Mouse (Mus musculus) kidney, postnatal 36 days (tissue): ENCODE measurements at regions not wholly inside any gene's neighbourhood (a gene's known extent, or its start where the extent isn't known, plus 50 kb on each side); places are given as distances from the start of the nearest gene placed in this dataset.
"Not testable (repeated sequence)": the region's sequence is repeated elsewhere in the genome, so short reads cannot be mapped to it uniquely, and the experiment has no call there.

Experiments used
- DNase-seq, 2 experiments: peaks; one replicate each; pipeline ENCODE4 v3.0.0; 2021 to 2022; ENCODE audit warnings: mixed read lengths in 2 of 2

DNA sequence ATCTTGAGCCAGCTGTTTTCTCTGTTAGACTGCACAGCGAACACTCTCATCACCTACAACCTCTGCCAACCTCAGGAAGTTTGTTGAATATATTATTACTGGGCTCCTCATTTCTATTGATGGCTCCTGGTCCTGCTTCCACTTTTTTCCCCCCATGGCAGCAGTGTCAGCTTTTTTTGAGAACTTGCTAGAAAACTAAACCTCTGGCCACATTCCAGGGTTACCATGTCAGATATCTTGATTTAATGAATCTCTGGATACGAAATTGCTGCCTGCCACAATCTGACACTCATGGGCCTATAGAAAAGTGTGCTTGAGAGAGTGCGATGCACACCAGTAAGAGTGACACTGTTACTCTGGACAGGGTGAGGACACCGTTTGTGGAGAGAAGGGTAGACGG, 170.6 kb upstream of the Slc25a13 start:
- no peak for DNase-seq

DNA sequence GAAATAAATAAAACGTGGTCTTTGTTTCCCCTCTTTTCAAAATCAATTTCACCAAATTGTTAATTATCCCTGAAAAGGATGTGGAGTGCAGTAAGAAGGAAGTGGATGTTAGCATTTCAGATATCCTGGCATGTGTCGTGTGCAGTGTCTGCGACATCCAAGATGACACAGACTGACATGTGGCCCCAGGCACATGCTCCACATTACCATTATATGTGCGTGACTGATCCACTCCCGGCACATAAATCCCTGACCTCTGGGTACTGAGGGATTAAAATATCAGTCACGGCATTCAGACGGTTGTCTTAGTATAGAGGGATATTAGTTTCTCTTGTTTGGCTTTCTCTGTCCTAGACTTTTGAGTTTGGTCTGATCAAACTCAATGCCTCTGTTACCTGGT, 168.0 kb upstream of the Slc25a13 start:
- DNase-seq: no peak

DNA sequence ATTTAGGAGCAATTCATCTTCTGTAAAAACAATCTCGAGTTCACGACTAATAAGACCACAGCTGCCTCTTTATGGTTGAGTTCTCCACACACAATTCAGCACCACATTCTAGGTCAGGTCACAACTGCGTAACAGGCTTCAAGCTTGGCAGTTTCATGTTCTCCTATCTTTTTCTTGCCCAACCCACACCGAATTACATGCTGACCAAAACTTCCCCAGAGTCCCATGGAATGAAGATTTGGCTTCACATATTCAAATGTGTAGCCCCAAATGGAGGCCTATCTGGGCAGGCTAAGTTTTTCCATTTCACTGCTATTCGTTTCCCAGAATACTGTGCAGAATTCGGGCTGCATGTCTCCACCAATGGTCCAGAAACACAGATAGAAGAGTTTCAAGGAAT, 167.5 kb upstream of the Slc25a13 start:
- DNase-seq: no peak

DNA sequence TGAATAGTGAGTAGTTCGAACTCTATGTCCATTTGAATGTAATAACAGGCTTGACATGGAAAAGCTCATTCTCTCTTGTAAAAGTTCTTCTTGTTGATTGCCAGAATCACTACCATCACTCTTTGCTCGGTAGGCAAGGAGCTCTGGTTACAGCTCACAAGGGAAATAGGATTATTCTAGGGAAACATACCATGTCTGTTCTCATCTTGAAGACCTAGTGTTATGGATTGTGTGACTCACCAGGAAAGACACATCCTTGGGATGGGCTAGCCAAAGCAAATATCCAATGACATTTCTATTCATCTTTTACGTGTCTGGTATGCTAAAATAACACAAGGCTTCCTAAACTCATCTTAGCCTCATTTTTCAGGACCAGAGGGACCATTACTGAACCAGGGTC, 155.4 kb upstream of the Slc25a13 start:
- DNase-seq: no peak

DNA sequence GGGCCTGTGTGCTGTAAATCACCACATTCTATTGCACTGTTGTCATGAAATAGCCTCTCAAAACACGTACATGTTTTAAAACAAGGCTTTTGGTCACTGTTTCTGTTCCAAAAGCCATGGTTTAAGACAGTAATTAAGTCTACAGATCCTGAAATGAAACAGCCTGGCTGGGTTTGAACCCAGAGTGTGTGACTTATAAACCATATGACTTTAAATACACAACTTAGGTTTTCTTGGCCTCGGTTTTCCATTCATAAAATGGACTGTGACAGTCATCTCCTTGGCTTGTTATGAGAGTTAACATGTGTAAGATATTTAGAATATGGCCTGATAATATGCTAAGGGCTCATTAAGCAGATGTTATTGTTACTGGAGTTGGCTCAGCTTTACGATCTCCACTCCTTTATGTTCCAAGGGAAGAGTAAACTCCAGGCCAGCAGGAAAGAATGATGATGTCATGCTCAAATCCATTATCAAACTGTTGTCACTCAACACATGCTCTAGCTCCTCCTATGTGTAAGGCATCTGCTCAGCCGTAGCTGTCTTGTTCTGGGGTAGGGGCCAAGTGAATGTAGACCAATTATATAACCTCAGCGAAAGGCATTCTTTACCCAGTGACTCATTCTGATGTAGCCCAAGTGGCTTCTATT, 154.6 kb upstream of the Slc25a13 start:
- no peak for DNase-seq

DNA sequence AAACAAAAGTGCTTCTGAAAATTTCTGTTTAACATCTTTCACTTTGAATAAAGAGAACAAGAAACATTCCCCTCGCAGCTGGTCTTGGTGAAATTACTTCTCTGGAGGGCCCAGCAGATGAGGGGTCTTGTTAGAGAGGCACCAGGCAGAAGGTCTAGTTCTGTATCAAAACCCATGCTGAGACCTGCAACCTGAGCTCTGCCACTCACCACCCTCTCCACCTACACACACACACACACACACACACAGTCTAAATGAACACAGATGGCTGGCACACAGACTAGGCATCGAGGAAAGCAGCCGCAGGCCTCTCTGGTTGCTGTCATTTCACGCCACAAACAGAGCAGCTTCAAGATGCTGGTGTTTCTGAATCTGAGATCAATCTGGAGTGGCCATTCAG, 147.1 kb upstream of the Slc25a13 start:
- no peak for DNase-seq

DNA sequence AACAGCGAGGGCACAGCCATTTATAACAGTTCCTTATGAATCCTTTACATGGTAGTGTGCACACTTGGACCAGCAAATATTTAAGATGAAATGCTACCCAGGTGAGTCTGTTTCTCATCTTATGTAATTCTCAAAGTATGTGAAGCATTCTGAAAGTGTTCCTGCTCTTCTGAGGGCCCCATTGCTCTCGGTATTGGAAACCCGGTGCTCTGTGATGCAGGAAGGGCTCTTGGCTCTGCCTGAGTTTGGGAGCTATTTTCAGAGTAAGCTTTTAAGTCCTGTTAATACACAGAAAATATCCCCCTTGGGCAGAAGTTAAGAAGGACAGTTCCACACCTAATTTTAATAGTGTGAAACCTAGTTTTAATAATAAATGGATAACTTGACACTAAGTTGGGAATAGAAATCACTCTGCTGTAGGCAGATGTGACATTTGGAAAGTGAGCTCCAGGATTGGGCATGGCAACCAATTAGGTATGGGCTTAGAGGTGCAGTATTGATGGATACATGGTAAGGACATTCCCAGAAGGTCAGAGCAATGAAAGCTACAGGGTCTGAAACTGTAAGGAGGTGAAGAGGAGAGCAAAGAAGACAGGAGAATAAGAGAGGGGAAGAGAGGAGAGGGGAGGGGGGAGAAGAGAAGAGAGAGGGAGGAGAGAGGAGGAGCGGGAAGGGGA, 145.8 kb upstream of the Slc25a13 start:
- no peak for DNase-seq

DNA sequence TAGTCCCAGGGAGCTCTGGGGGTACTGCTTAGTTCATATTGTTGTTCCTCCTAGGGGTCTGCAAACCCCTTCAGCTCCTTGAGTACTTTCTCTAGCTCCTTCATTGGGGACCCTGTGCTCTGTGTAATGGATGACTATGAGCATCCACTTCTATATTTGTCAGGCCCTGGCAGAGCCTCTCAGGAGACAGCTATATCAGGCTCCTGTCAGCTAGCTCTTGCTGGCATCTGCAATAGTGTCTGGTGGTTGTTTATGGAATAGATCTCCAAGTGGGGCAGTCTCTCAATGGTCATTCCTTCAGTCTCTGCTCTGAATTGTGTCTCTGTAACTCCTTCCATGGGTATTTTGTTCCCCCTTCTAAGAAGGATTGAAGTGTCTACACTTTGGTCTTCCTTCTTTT, 144.2 kb upstream of the Slc25a13 start:
- DNase-seq: not testable (repeated sequence)

DNA sequence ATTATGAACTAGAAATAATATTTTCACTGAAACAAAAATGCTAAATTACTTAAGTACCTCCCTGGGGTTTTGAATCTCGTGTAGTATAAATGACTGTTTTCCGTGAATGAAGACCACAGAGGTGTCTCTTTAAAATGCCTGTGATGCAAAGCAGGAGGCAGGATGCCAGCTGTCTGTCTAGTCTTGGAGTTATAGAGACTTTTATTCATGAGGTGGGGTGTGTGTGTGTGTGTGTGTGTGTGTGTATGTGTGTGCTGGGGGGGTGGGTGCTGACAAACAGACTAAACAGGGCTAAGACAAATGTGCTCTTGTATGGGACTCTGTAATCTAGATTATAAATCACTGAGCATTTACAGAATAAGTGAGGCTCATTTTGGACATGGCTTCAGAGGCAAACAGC, 140.5 kb upstream of the Slc25a13 start:
- no peak for DNase-seq

DNA sequence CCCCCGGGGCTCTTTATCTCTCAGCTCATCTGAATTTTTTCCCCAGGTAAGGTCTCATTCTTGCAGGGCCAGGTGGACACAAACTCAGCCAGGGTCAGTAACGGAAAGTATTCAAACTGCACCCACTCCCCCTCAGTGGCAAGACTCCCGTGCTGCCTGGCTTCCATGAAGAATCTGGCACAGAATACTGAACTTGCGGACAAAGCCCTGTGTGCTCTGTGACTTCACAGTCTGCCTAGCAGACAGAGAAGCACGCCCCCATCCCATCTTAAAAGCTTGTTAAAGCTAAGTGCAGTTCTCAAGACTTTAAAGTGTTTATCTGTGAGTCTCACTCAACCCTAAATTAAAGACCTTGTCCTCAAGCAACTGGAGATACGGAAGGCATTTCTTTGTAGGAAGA, 140.0 kb upstream of the Slc25a13 start:
- no peak for DNase-seq

DNA sequence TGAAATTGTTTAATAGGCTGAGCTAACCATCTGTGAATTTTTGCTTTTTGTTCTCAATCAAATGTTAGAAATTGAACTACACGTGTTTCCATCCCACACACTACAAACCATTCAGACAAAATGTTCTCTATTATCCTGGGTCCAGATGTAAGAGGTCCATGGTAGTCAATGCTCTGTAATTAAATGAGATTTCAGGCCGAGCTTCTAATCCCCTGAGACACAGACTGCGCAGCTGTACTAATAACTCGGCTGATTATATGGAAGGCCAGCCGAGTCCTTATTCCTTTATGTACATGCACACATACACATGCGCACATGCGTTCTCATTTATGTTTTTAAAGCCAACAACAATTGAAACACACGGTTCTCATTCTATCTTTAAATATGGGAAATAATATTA, 118.3 kb upstream of the Slc25a13 start:
- DNase-seq: no peak

DNA sequence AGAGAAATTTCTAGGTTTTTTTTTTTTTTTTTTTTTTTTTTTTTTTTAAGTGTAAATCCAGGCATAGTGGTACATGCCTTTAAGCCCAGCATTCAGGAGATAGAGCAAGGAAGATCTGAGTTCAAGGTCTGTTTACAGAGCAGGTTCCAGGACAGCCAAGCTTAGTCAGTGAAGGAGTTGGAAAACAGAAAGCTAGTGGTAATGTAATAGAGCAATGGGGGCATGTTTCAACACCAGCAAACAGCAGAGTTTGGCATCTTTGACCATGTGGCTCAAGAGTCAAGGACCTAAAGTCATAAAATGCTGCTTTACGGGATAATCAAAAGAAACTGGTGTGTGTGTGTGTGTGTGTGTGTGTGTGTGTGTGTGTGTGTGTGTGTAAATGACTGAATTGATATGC, 113.3 kb upstream of the Slc25a13 start:
- DNase-seq: no peak

DNA sequence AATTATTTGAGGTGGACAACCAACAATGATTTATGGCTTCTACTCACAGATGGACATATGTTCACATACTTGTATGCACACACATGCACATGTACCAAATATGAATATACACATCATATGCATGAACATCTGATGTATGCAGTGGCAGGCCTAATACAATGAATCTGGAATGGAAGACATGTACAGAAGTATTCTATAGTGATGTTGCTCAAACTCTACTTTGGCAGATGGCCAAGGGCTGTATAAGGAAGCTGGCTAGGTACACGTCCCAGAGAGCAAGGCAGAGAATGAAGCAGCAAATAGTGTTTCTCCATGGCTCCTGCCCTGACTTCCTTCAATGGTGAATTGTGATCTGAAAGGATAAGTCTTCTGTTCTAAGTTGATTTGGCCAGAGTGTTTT, 108.5 kb upstream of the Slc25a13 start:
- DNase-seq: no peak

DNA sequence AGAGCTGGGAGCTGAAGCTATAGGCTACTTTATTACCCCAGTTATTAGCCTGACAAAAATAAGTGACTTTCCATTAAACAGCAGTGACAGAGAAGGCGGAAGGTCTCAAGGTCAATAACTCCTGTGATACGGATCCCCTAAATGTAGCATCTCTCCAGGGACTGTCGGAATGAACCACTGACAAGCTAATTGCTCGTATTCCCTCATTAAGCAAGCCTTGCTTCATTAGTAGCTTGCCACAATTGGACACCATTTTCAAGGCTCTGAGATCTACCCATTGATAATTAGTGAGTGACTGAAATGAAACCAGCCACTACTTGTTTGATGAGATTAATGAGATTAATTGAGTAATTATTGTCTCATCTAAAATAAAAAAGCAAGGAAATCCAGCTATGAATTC, 99.8 kb upstream of the Slc25a13 start:
- DNase-seq: no peak

DNA sequence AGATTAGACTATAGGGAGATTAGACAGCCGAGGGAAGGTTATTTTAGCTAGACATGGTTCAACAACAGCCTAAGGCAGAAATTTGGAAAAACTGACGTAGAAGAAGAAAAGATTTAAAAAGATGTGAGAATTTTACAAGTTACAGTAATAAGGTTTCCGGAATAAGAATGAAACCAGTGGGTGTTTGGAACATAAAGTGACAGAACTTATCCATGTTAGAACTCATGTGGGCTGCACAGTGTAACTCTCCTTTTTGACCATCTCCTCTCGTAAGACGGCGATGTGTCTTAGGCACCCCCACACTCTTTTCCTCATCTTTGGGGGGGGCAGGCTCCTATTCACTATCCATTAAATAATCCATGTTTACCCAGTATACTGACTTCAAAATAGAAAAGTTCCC, 96.2 kb upstream of the Slc25a13 start:
- DNase-seq: no peak

DNA sequence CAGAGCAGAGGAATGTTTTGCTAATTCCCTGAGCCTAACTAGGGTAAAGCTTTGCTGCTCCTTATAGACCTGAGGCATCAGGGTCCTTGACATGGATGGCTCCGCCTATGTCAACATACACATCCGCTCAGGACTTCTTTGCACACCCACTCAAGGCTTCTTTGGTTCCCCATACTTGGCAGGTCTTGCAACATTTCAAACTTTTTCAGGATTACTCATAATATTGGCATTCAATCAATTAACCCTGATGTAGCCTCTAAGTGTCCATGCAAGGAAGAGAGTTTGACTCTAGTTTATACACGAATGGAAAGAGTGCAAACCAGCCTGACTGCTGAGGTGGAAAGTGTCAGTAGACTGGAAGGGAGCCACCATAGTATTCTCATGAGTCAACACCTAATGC, 93.2 kb upstream of the Slc25a13 start:
- DNase-seq: no peak

DNA sequence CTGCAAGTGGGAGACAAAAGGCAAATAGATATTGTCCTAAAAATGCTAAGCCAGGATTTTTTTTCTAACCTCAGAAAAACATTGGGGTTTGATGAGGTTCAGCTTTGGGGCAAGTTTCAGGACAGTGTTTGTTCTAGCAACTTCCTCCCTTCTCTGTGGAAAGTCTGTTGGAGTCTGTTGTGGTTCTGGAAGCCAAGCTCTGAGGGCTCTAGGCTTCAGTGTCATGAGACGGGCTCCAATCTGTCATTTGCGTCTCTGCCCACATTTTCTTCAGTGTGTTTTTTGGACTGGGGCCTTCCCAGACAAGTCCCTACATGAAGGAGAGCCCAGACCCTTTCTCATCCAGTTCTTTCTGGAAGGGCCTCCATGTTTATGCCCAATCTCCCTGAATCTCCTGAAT, 90.6 kb upstream of the Slc25a13 start:
- DNase-seq: no peak

DNA sequence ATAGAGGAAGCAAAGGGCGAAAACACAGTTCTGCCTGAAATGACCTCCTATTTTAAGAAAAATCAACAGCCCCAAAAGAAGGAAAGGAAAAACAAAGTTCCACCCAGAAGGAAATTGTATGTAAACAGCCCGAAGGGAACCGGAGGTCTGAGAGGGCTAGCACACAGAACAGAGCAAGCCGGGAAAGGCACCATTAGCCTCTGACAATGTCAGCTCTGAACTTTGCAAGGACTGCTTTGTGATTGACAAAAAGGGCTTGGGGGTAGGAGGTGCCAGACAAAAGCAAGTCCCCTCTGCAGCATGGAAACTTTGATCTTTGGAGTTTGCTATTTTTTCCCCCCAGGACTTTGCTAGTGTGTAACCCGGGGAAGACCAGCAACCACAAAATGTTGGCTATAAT, 86.8 kb upstream of the Slc25a13 start:
- DNase-seq: no peak

DNA sequence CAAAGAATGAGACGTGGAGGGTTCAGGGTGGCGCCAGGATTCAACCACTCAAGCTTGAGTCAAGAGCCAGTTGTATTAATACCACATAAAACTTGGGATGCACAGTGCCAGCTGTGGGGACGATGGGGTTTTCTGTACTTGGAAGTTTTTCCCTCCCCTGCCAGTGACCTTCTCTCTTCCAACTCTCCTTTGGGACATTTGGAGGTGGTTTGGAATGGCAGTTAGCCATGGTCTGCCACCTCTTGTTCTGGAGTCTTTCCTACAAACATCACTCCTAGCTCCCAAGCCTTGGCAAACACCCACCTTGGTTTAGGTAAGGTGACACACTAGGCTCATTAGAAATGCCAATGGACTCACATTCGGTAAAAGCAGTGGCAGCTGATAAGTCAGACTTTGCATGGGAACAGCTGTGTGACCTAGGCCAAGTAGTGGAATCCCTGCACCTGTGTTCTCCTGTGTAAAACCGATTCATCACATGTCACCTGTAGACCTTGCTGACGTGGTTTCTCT, 84.1 kb upstream of the Slc25a13 start:
- DNase-seq: peak; percentile 11 to 12

DNA sequence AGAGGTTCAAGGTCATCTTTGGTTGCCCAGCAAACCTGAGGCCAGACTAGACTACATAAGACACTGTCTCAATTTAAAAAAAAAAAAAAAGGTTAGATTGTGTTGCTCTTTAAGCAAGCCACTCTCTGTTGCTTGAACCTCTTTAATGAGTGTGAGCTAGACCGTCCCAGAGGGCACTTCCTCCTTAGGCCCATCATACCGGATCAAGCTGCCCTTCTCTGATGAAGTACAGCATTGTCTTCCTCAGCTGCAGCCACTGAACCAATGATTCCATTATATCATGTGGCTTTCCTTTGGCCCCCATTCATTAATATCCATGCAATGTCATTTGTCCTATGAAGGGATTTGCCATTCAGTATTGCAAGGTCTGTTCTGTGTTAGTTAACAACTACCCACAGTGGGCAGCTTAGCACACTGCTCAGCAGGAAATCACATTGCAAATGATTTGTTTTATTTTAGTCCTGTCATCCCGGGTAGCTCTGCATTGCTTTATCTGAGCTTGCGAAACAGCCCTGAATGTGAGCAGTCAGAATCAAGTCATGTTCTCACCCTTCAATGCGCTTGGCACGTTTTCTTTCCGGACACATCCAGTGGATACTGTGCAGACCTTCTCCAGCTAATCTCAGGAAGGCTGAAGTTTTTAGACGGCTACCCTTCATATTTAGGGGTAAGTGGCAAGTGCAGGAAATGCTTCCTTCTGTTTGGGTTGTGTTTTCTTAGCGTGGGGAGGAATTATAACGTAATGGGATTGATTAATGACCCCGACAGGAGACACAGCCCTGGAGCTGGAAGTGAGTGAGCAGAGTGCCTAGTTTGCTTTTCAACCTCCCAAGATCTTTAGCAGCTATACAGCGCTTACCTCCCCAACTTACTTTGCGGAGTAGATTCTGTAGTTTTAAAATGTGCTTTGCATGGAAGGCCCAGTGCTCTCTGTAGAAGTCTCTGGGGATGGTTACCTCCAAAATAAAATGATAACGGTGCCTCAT, 82.2 kb upstream of the Slc25a13 start:
- DNase-seq: no peak

DNA sequence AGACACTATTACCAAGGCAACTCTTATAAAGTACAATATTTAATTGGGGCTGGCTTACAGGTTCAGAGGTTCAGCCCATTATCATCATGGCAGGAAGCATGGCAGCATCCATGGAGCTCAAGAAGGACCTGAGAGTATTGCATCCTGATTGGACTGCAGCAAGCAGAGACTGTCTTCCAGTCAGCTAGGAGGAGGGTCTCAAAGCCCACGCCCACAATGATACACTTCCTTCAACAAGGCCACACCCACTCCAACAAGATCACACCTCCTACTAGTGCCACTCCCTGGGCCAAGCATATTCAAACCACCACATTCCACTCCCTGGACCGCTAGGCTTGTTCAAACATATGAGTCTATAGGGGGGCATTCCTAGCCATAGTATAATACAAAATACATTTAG, 78.6 kb upstream of the Slc25a13 start:
- not testable (repeated sequence) for DNase-seq

DNA sequence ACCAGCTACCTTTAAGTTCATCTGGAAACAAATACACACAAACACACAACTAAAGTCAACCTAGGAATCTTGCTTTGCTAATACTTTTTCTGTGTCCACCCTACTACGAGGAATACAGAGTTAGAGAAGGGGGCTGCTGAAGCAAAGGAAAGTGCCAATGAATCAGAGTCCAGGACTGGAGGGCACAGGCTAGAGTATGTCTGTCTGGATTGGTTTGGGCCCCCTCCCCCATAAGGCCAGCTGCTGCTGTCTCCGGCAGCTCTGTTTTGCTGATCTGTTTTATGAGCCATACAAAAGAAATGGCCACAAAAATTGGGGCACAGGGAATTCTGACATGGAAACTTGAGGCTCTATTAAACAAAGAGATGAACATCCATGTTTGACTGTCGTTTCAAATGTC, 74.8 kb upstream of the Slc25a13 start:
- no peak for DNase-seq

DNA sequence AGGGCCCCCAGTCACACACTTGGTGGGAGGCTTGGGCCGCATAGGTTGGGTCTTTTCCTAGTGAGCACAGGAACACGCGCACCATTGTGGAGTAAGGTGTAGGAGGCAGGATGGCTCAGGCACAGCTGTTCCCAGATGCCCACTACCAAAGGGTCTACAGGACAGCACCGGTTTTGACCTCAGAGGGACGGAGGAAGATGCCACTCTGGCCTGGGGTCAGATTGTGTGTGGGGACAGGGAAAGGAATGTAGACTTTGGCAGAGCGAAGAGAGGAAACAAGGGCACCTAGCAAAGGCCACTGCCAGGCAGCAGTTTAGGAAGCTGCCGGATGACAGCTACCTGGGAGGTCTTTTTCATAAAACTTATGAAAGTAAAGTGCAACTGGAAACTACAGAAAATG, 73.5 kb upstream of the Slc25a13 start:
- peak in 1 of 2 experiments; percentile 9 for DNase-seq

DNA sequence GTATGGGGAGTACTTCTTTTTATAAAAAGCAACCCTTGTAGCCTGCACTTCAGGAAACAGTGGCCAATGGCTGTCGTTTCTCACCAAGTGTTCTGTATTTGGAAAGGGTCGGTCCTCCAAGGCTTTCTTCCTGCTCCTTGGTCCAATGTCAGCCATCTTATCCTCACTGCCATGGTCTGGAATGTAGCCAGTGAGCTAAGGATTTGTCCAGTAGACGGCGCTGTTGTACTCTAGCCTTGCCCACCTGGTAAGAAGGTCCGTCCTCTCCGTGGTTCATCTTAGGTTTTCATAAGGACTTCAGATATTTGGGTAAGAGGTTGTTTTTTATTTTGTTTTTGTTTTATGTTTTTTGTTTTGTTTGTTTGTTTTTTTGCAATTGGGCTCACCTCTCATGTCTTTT, 72.8 kb upstream of the Slc25a13 start:
- DNase-seq: peak; percentile 35 to 70
